Mouse (Mus musculus) T-helper 2 cell (primary cell): ENCODE data around the gene Tada3.

Source experiments
- in situ Hi-C: fragments of 300-600 bp; cut with MboI, MseI; formaldehyde crosslinking; loops from one replicate; pipeline ENCODE4 v1.15.1; 2025; ENCODE audit warnings: high pct_unique_total_duplicates

Tada3 gene

DNA sequence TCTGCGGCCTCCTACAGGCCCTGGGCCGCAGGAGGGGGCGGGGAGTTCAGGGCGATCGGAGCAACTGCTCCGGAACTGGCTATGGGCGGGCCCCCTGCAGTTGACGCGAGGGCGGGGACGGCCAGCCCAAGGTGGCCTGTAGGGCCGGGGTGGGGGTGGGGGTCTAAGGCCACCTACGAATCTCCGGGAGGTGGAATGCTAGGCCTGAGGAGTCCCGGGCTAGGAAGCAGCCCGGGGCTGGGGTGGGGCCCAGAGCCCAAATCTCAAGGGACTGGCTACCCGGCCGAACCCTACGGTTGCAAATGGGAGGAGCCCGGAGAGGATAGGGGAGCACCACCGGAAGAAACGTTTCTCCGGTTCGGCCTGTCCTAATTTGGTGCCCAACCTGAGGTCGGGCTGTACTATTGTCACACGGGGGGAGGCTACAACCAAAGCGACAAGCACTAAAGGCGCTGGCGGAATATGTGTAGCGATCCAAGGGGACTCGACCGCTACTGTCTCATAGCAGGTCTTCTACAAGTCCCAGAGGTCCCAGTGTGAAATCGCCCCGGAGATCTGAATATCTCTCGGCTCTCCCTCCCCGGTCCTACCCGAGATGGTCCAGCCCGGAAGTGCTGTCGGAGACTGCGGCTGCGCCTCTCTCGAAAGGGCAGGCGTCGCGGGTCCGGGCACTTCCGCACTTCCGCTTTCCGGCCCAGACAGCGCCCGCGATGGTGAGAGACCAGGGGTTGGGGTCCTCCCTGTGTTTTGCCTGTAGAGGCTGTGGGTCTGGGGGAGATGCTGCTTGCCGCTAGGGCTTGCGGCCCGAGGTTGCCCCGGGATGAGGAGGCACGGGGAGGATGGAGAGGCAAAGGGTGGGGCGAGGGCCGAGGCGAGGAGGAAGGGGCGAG is at the start of gene Tada3, which contains the start of gene Arpc4:
Tada3 (minus strand) TSS at position 388 of the 890 bp plus-strand sequence.
Arpc4 (plus strand) TSS at position 620 of the 890 bp plus-strand sequence.
- in situ Hi-C loops, result loop anchor here (5.0 kb wide), 2 partner anchors 50 to 330 kb away; partner anchors contain the start of genes Ogg1 and Thumpd3

- in situ Hi-C loops, result no loop called here
These were observed 49.7 kb upstream of the Tada3 start for GRCm38 (mm10) chr6:113427397-113427796.

DNA sequence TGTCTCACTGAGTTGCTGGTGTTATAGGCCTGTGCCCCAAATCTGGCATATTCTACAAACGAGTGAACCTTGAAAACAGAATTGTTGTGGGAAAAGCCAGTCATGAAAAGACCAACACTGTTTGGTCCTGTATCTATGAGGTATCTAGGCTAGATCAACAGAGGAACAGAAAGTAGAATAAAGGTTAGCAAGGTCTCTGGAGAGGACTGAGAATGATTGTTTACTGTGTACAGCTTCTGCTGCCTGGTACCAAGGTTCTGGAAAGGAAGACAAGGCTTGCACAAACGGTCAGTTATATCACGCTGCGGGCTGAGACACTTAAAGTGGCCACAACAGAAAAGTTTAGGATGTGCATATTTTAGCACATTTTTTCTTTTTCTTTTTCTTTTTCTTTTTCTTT is 49.0 kb upstream of the Tada3 start:
- in situ Hi-C loops, result no loop called here

DNA sequence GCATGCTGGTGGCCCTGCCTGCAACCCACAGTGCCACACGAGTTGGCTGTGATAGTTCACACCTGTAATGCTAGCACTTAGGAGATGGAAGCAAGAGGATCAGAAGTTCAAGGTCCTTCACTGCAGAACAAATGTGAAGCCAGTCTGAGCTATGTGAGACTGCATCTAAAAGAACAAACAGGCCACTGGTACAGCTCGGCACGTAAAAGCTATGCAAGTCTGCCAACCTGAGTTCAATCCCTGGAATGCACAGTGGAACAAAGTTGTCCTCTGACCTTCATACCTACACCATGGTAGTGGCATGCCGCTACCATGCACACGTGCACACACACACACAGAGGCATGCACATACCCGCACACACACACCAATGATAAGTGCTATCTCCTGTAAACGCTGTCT is 46.5 kb upstream of the Tada3 start:
- in situ Hi-C loops, result loop anchor here (25.0 kb wide), 1 partner anchor 638 kb away; no protein-coding TSS in a partner anchor

DNA sequence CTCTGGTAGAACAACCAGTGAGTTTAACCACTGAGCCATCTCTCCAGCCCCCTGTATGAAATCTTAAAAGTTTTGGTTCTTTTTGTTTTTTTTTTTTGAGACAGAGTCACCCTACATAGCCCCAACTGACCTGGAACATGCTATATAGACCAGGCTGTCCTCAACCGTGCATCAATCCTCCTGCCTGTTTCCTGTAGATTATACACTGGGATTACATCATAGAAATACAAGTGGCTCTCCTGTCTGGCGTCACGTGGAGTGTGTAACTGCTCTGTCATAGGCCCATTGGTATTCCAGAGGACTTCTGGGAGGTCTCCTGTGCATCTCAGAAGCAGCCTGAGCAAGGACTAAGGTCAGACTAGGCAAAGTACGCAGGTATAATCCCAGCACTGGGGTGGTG is 45.3 kb upstream of the Tada3 start:
- in situ Hi-C loops, result loop anchor here (25.0 kb wide), 1 partner anchor 639 kb away; no protein-coding TSS in a partner anchor

DNA sequence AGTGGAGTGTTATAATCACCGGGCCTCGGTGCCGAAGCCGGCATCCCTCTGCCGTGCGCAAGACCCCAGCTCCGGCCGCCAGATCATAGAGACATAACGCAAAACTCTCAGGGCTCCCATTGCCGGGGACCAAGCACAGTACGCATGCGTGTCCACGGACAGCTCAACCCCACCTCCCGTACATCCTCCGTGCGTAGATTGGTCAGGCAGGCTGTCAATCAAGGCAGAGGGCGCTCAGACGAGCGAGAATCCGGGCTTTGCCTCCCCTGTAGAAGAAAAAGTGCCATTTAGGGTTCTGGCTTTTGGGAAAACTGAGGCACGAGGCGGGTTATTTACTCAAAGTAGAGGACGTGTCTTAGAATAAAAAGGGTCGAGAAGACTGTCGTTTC is 41.5 kb upstream of the Tada3 start, which contains the start of gene Rpusd3:
Rpusd3 (minus strand) TSS at position 142 of the 389 bp plus-strand sequence.
- in situ Hi-C loops, result loop anchor here (25.0 kb wide), 1 partner anchor 643 kb away; no protein-coding TSS in a partner anchor

DNA sequence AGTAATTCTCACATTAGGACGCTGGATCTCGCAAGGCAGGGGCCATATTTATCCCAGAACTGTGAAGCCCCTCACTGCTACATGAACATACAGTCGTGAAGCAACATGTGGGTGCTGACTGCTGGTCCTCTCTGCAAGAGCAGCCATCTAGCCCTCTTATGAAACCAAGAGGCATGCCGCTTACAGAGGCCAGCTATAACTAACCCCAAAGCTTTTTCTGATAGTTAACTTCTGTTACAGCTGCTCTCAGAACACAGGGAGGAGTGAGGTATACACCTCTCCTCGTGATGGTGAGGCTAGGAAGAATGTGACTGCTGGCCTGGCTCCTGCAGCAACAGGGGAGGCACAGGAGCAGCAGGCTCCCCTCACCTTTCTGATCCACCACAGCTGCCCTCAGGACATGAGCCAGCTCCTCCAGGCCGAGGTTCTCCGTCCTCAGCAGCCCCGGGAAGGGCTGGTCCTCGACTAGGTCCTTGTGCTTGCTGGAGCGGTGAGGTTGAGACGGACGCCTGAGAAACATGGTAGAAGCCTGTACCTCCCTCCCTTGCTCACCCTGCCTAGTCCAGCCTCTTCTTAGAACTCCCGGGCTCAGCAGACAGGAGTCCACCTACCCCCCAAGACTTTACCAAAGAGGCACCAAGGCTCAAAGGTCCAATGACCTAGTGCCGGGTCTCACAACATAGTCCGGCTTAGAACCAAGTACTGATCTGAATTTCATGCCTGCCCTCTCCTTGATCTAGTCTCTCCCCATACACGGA is 40.9 kb upstream of the Tada3 start:
- in situ Hi-C loops, result loop anchor here (25.0 kb wide), 1 partner anchor 644 kb away; no protein-coding TSS in a partner anchor

GRCm38 (mm10) chr6:113416416-113416815 is 38.7 kb upstream of the Tada3 start:
- in situ Hi-C loops, result loop anchor here (25.0 kb wide), 1 partner anchor 646 kb away; no protein-coding TSS in a partner anchor

- in situ Hi-C loops, result loop anchor here (25.0 kb wide), 1 partner anchor 652 kb away; no protein-coding TSS in a partner anchor
These were observed 32.3 kb upstream of the Tada3 start for GRCm38 (mm10) chr6:113410001-113410400.

- in situ Hi-C loops, result loop anchor here (25.0 kb wide), 1 partner anchor 656 kb away; no protein-coding TSS in a partner anchor
These were observed 29.0 kb upstream of the Tada3 start for GRCm38 (mm10) chr6:113406683-113407082.

DNA sequence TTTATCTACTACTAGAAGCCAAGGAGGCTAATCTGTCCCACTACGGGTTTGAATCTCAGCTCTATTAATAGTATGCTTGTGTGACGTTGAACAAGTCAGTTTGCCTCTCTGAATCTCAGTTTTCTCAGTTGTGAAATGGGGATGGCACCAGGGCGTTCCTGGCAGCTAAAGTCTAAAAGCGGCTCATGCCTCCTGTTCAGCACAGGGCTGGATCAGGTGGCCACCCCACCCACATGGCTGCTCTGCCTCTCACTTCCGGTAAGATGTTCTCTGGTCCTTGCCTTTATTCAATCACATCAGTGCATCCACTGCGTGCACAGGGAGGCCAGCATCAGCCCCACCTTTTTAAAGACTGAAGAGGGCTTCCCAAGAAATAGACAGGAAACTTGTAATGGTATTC is 27.8 kb upstream of the Tada3 start:
- in situ Hi-C loops, result loop anchor here (25.0 kb wide), 1 partner anchor 657 kb away; no protein-coding TSS in a partner anchor

DNA sequence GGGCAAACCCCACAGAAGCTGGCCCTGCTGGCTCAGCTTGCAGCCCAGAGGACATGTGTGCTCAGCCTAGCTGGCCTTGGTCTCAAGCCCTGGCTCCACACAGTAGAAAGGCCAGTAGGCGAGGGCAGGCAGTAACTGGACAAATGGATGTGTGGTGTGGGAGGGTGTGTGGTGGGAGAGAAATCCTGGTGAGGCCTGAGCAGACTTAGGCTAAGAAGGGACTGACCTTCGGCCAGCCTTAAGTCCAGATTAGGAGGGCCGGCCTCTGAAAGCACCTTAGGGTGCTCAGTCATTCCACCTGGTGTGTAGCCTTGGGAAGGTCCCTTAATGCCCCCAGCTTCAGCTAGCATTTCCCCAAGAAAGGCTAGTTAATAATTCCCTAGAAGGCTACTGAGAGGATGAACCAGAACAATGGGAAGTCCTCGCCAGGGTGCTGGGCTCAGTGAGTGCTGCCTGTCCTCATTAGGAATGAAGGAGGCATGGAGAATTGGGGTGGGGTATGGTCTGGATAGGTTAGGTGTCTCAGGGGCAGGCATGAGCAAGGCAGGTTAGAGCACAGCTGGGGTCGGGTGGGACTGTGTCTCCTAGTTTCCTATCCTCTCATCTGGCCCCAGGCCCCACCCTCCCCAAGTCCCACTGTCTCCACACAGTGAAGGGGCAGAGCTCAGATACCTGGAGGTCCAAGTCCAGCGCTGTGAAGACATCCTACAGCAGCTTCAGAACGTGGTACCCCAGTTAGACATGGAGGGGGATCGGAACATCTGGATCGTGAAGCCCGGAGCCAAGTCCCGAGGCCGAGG is 27.2 kb upstream of the Tada3 start:
- in situ Hi-C loops, result loop anchor here (25.0 kb wide), 1 partner anchor 657 kb away; no protein-coding TSS in a partner anchor

- in situ Hi-C loops, result loop anchor here (25.0 kb wide), 1 partner anchor 660 kb away; no protein-coding TSS in a partner anchor
These were observed 24.4 kb upstream of the Tada3 start for GRCm38 (mm10) chr6:113402094-113402493.

GRCm38 (mm10) chr6:113396270-113397030 is 18.8 kb upstream of the Tada3 start:
- in situ Hi-C loops, result no loop called here

DNA sequence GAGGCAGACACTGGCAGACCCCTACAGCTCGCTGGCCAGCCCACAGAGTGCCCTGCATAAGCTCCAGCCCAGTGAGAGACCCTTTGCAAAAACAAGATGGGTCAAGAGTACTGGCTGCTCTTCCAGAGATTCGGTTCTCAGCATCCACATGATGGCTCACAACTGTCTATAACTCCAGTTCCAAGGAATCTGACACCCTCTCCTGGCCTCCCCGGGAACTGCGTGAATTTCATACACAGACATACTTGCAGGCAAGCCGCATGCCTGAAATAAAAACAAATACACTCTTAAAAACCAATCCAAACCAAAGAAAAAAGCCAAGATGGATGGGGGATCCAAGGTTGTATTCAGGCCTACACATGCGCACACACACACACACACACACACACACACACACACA is 17.8 kb upstream of the Tada3 start:
- in situ Hi-C loops, result no loop called here

GRCm38 (mm10) chr6:113394811-113395210 is 17.1 kb upstream of the Tada3 start:
- in situ Hi-C loops, result no loop called here

DNA sequence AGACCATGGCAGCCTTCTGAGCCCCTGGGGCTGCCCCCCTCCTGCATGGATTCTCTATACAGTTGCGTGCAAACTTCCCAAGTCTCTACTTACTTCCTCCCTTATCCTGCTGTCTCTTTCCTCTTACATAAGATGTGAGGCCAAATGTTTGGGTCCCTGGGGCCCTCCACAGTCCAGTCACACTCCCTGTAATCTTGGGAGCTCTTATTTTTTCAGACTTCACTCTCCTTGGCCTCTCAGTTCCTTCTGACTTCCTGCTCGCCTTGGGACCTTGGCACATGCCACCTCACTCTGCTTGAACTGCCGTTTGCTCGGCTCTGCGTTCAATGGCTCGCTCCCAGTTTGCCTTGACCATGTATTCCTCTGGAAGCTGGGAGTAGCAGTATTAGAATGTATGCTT is 16.3 kb upstream of the Tada3 start:
- in situ Hi-C loops, result no loop called here

GRCm38 (mm10) chr6:113392387-113393071 is 14.8 kb upstream of the Tada3 start:
- in situ Hi-C loops, result no loop called here

DNA sequence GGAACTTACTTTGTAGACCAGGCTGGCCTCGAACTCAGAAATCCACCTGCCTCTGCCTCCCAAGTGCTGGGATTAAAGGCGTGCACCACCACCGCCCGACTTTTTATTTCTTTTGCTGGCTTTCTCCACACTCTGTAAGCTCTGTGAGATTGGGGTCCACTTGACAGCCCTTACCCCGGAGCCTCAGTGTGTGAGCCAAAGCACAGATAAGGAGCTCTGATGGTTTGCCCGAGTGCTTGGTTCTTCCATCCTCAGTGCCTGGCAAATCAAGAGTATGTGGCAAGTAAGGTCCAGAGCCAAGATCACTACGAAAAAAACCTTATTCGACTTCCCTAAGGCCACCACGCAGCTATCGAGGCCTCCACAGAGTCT is 14.3 kb upstream of the Tada3 start:
- in situ Hi-C loops, result no loop called here

DNA sequence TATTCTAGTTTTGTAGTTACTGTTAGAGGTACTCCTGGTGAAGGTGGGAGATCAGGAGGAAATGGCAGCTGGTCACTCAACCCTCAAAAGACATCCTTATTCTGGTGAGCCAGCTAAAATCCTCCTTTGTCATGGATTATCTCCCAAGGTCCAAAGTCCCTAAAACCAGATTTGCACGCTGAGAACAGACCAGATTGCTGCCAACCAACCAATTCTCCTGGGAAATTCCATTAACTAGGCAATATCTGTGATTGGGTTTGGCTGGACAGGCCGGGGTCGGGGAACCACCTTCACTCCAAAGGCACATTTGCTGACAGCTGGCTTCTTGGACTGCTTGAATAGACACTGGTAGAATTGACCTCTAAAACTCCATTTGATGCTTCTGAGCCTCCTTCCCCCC is 13.0 kb upstream of the Tada3 start:
- in situ Hi-C loops, result no loop called here
